Mouse (Mus musculus): ENCODE data around the gene Creld1. TPM values are rescaled to one million over a fixed set of nuclear protein-coding genes. Genes with fewer than 3 reads are reported as not detected.

The Creld1 gene
- total and polyA plus RNA-seq, 3 experiments, result 5.9 to 26.7 TPM; not detected in 1

- H3K9me3 ChIP-seq (replicated peaks; ENCODE audit: insufficient read depth, low read length), result no peaks in the 10 kb centered on the region
- H3K36me3 ChIP-seq (ENCODE audit: control insufficient read depth in 1 of 2, insufficient read depth in 2 of 2, low read length in 2 of 2), result peaks cover 0 to 6% of the 10 kb centered on the region in 2 experiments; a peak in 2 of 4 replicates
- DNase-seq (ENCODE audit: low read depth, low spot score), result no peak
- H3K27ac ChIP-seq (ENCODE audit: control insufficient read depth, low read depth, low read length), result no peak within 1 kb of the TSS
- H3K27me3 ChIP-seq (ENCODE audit: control insufficient read depth in 1 of 2, insufficient read depth in 2 of 2, low read length in 2 of 2), result no peaks in the 10 kb centered on the region
- H3K79me2 ChIP-seq (ENCODE audit: control insufficient read depth, insufficient read depth, low read length, poor library complexity), result no peaks in the 10 kb centered on the region
- no peak within 1 kb of the TSS for H3K9ac ChIP-seq (ENCODE audit: control insufficient read depth, low read depth, low read length, poor library complexity, severe bottlenecking)
- peaks cover 2 to 3% of the 10 kb centered on the region in 2 experiments; a peak in 3 of 4 replicates for H3K4me1 ChIP-seq (ENCODE audit: control insufficient read depth in 1 of 2, insufficient read depth in 2 of 2, low read length in 2 of 2)
- no peak within 1 kb of the TSS for H3K4me3 ChIP-seq (ENCODE audit: control insufficient read depth in 1 of 2, insufficient read depth in 1 of 2, low read depth in 2 of 2, low read length in 2 of 2)
- TF ChIP-seq USF2 (IDR thresholded peaks at IDR 0.05; ENCODE audit: borderline replicate concordance in 1 of 2, insufficient read depth in 1 of 2, low read depth in 1 of 2, low read length in 2 of 2), result no peak
- TF ChIP-seq SIN3A (IDR thresholded peaks at IDR 0.05; ENCODE audit: low read length), result no peak
- TF ChIP-seq GABPA (IDR thresholded peaks at IDR 0.05; ENCODE audit: low read depth, low read length), result no peak
- no peak for TF ChIP-seq CTCF (IDR thresholded peaks at IDR 0.05 in 2 of 3, conservative IDR thresholded peaks at IDR 0.05 in 1 of 3; ENCODE audit: control insufficient read depth in 1 of 3, insufficient read depth in 1 of 3, low read depth in 2 of 3, low read length in 3 of 3, poor library complexity in 1 of 3, severe bottlenecking in 1 of 3)
Observed at GRCm38 (mm10) chr6:113501388-113502084, 18.4 kb downstream of the Creld1 start, which contains the start of gene Prrt3. Gene Prrt3 (minus strand): TSS chr6:113501931.

- no peak overlapping the region for H3K27ac ChIP-seq (ENCODE audit: control insufficient read depth, low read depth, low read length)
- H3K79me2 ChIP-seq (ENCODE audit: control insufficient read depth, insufficient read depth, low read length, poor library complexity), result no peaks in the 10 kb centered on the region
- no peak for DNase-seq (ENCODE audit: low read depth, low spot score)
- peaks cover 0 to 6% of the 10 kb centered on the region in 2 experiments; a peak in 2 of 4 replicates for H3K36me3 ChIP-seq (ENCODE audit: control insufficient read depth in 1 of 2, insufficient read depth in 2 of 2, low read length in 2 of 2)
- H3K4me3 ChIP-seq (ENCODE audit: control insufficient read depth in 1 of 2, insufficient read depth in 1 of 2, low read depth in 2 of 2, low read length in 2 of 2), result no peak overlapping the region
- H3K9ac ChIP-seq (ENCODE audit: control insufficient read depth, low read depth, low read length, poor library complexity, severe bottlenecking), result no peak overlapping the region
- H3K4me1 ChIP-seq (ENCODE audit: control insufficient read depth in 1 of 2, insufficient read depth in 2 of 2, low read length in 2 of 2), result peaks cover 2 to 3% of the 10 kb centered on the region in 2 experiments; a peak in 3 of 4 replicates
- H3K9me3 ChIP-seq (replicated peaks; ENCODE audit: insufficient read depth, low read length), result no peaks in the 10 kb centered on the region
- TF ChIP-seq GABPA (IDR thresholded peaks at IDR 0.05; ENCODE audit: low read depth, low read length) (no peak), MXI1 (IDR thresholded peaks at IDR 0.05; ENCODE audit: low read depth, low read length) (no peak), ZC3H11A (IDR thresholded peaks at IDR 0.05; ENCODE audit: low read depth, low read length) (no peak), TCF12 (IDR thresholded peaks at IDR 0.05; ENCODE audit: low read depth, low read length) (no peak), E2F4 (IDR thresholded peaks at IDR 0.05; ENCODE audit: borderline replicate concordance, low read depth, low read length) (no peak), HCFC1 (IDR thresholded peaks at IDR 0.05; ENCODE audit: low read depth, low read length) (no peak), POLR2AphosphoS2 (IDR thresholded peaks at IDR 0.05; ENCODE audit: low read length) (no peak), MAX (IDR thresholded peaks at IDR 0.05; ENCODE audit: low read length) (no peak), MEF2A (IDR thresholded peaks at IDR 0.05; ENCODE audit: extremely low read depth, insufficient replicate concordance, low read depth, low read length, poor library complexity, severe bottlenecking) (no peak), NELFE (IDR thresholded peaks at IDR 0.05; ENCODE audit: low read depth, low read length) (no peak), ZKSCAN1 (IDR thresholded peaks at IDR 0.05; ENCODE audit: low read depth, low read length) (no peak), RAD21 (IDR thresholded peaks at IDR 0.05; ENCODE audit: low read depth, low read length) (no peak), ZMIZ1 (IDR thresholded peaks at IDR 0.05; ENCODE audit: low read depth, low read length) (no peak), CHD1 (IDR thresholded peaks at IDR 0.05; ENCODE audit: low read depth, low read length) (no peak), ZNF384 (IDR thresholded peaks at IDR 0.05; ENCODE audit: low read depth, low read length) (no peak), MAFK (IDR thresholded peaks at IDR 0.05; ENCODE audit: borderline replicate concordance, low read depth, low read length) (no peak), EP300 (IDR thresholded peaks at IDR 0.05; ENCODE audit: low read depth in 1 of 2, low read length in 2 of 2) (no peak)
- no peaks in the 10 kb centered on the region for H3K27me3 ChIP-seq (ENCODE audit: control insufficient read depth in 1 of 2, insufficient read depth in 2 of 2, low read length in 2 of 2)
Observed at GRCm38 (mm10) chr6:113502801-113503200, 19.7 kb downstream of the Creld1 start.
